Mouse (Mus musculus): ENCODE measurements at regions not wholly inside any gene's neighbourhood (a gene's known extent, or its start where the extent isn't known, plus 50 kb on each side); places are given as distances from the start of the nearest gene placed in this dataset.

DNA sequence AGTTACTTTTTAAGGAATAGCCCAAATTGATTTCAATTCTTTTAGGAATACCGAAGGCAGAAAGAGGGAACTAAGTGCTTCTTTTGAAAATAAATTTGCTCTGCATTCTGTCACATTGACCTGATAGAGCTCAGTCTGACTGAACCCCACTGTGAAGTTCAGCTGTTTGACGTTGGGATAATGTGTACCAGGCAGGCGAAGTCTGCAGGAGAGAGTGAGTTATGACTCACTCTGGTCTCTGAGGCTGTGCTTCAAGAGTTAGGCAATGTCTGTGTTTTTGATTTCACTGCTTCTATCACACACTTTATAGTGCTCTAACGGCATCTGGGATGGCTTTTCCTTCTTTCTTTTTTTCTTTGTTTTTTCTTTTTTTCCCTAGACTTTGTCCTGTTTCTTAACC, 283.5 kb downstream of the Naf1 start:
- no peak for DNase-seq

DNA sequence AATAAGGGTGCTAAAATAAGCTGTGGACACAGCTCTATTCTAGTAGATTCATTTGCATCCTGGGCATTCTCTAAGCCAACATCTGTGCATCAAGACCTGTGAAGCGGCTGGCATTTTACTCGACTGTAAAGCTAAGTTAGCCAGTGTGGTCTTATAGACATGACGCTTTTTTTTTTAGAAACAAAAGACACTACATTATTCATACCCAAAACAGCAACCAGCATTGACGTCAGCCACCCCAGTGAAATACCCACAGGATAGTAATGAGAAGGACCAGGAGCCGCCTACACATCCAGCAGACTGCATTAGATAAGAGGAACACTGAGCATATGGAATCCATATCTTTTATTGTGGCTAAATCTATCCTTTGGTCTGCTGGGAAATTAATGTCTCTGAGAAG, 321.7 kb downstream of the Naf1 start:
- no peak for DNase-seq

- DNase-seq, result no peak
Measured at GRCm38 (mm10) chr8:67199213-67199612, 324.4 kb upstream of the Nat3 start.

GRCm38 (mm10) chr8:67206064-67206463, 317.6 kb upstream of the Nat3 start:
- no peak for DNase-seq

- DNase-seq, result no peak
Measured at GRCm38 (mm10) chr8:67231921-67232701, 291.5 kb upstream of the Nat3 start.

GRCm38 (mm10) chr8:67238934-67239333, 284.7 kb upstream of the Nat3 start:
- no peak for DNase-seq

DNA sequence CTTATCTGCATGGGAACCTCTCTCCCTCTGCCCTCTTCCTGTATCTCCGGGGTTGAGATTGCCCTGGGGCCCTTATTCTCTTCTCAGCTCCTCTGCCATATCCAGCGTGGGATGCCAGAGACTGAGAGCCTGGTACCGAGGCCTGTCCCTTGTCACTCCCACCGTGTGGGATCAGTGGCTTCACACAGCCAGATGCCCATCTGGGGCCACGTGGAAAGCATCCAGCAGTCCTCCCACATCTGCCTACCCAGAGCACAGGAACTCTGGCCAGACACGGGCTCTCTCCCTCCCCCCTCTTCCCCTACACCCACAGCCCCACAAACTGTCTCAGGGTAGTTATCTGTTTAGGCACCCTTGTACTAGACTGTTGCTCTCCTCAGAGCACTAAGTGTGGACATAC, 244.9 kb upstream of the Nat3 start:
- DNase-seq, result no peak

DNA sequence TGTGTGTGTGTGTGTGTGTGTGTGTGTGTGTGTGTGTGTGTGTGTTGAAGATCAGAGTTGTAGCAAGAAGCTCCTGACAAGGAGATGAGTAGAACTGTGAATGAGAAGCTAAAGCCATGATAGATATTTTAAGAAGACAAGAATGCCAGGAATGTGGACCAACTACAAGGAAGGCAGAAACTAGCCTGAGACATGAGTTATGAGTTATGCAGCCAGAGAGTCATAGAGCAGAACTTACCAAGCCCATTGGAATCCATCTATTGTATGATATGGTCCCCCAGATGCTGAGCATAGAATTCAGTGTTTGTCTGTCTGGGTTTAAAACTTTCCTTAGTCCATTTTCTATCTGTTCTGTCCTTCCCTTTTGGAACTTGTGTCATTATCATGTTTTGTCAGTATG, 244.2 kb upstream of the Nat3 start:
- no peak for DNase-seq

- DNase-seq, result no peak
Measured at GRCm38 (mm10) chr8:67310494-67310893, 213.2 kb upstream of the Nat3 start.

- no peak for DNase-seq
Measured at GRCm38 (mm10) chr8:67317371-67317770, 206.3 kb upstream of the Nat3 start.

GRCm38 (mm10) chr8:67318675-67319074, 205.0 kb upstream of the Nat3 start:
- no peak for DNase-seq

DNA sequence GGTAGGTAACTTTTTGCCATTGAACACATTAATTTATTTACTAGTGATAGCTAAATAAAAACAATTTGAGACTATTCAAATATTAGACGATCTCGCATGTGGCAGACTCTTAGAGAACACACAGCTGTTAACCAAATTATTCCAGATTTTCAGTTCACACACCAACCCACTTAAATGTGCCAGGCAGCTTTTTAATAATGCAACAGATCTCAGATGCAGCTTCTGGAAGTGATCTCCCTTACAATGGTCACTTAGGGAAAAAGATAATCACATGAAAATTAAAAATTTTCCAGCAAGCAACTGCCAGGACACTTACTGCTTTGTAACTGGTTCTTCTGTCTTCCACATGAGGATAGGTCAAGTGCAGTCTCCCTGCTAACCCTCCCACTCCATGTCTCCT, 203.1 kb upstream of the Nat3 start:
- no peak for DNase-seq

DNA sequence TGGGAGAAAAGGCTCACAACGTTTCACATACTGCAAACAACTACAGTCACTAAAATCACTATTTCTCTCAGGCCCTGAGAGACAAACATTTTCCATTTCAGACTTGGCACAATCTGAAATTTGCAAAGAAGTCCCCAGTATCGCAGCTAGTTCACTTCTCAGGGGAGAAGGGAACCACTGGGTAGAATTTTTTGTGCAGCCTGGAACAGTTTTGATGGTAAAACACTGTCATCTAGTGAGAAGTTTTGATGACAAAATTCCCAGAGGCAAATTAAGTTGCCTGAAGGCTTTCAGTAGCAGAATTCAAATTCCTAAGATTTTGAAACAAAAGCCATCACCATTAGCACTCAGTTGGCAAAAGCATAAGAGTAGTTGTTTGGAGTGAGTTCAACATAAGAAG, 195.2 kb upstream of the Nat3 start:
- DNase-seq, result peak in 1 of 2 experiments; percentile 0

DNA sequence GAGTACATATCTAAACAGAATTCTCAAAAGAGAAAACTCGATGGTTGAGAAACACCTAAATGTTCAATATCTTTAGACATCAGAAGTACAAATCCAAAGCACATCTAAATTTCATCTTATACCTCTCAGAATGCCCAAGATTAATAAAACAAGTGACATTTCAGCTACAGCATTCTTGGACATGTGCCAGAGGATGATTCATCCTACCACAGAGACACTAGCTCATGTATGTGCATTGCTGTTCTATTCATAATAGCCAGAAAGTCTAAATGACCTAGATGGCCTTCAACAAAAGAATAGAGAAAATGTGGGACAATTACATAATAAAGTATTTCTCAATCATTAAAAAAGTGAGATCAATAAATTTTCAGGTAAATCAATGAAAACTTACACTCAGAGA, 146.6 kb upstream of the Nat3 start:
- peak in 1 of 2 experiments; percentile 9 for DNase-seq

DNA sequence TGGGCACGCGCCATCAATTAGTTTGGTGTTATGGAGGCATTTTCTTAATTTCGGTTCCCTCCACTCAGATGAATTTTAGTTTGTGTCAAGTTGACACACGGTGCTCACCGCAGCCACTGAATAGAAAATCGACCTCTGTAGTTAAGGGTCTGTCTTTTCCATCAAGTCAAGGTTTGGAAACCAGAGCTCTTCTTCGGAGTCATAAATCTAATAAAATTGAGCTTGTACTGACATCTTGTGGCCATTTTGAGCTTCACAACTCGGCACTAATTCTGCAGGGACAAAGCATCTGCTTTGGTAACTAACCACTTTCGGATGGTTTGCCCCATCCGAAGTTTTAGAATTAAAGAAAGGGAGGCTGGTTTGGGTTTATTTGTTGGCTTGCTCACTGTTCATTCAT, 117.7 kb upstream of the Nat3 start:
- DNase-seq, result peak in 1 of 2 experiments; percentile 4

GRCm38 (mm10) chr8:67414826-67415225, 108.8 kb upstream of the Nat3 start:
- DNase-seq, result no peak

- no peak for DNase-seq
Measured at GRCm38 (mm10) chr8:67422521-67422920, 101.1 kb upstream of the Nat3 start.

Measured in adrenal gland, postnatal 36 days (tissue).